Mouse (Mus musculus) lung, postnatal 4 days (tissue): ENCODE measurements around the gene Ascc2.
"Not testable (repeated sequence)": the region's sequence is repeated elsewhere in the genome, so short reads cannot be mapped to it uniquely, and the experiment has no call there.

Source experiments
- DNase-seq, 2 experiments: peaks; one replicate each; pipeline ENCODE4 v3.0.0; 2021

Ascc2 gene

DNA sequence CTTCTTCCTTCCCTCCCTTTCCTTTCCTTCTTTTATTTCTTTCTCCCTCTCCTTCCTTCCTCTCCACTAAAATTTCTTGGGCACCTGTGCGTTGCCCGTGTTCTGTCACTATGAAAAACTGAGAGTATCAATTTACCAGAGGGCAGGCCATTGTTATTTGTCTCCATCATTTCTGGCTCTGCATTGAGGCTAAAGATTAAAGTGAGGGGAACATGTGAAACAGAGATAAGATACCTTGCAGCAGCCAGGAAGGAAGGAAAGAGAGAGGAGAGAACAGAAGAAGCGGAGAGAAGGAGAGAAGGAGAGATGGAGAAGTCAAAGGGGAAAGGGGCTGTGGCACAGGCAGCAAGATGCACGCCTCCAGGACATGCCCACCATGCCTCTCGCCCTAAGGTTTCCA lies 3.2 kb upstream of the Ascc2 start:
- no peak for DNase-seq

- no peak for DNase-seq
Measured at GRCm38 (mm10) chr11:4636782-4637342, 685 bp upstream of the Ascc2 start.

GRCm38 (mm10) chr11:4638261-4638660 lies 714 bp downstream of the Ascc2 start:
- DNase-seq, result no peak

GRCm38 (mm10) chr11:4641185-4641584 lies 3.6 kb downstream of the Ascc2 start:
- DNase-seq, result peak; percentile 54 to 63

DNA sequence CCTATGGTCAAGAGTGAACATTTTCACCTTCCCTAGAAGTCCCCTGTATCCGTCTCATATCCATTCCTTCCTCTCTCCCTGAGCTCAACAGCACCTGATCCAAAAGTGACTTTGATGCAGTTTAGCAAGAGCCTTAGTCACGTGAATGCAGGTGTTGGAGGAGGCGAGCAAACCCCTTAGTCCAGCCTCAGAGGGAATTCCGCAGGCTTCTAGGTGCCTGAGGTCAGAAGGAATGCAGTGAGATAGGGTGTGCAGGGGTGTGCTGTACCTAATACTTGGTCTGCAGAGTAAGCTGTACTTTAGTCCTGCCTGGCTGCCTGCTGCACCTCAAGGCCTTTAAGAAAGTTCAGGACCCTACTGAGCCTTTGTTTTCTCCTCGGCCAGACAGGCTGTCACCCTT lies 6.2 kb downstream of the Ascc2 start:
- DNase-seq, result peak in 1 of 2 experiments; percentile 46

DNA sequence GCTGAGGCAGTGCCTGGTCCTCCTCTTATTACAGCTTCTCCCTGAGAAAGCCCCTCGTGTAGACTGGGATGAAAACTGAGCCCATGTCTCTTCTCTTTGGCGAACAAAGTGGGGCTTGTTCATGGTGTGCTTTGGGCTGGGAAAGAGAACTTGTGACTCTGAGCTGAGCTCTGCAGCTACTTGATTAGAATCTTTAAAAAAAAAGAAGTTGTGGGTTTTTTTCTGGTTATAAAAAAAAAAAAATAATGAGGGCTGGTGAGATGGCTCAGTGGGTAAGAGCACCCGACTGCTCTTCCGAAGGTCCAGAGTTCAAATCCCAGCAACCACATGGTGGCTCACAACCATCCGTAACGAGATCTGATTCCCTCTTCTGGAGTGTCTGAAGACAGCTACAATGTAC lies 7.6 kb downstream of the Ascc2 start:
- not testable (repeated sequence) for DNase-seq

- no peak for DNase-seq
Measured at GRCm38 (mm10) chr11:4646409-4646808, 8.9 kb downstream of the Ascc2 start.

- no peak for DNase-seq
Measured at GRCm38 (mm10) chr11:4659818-4660217, 22.3 kb downstream of the Ascc2 start.

DNA sequence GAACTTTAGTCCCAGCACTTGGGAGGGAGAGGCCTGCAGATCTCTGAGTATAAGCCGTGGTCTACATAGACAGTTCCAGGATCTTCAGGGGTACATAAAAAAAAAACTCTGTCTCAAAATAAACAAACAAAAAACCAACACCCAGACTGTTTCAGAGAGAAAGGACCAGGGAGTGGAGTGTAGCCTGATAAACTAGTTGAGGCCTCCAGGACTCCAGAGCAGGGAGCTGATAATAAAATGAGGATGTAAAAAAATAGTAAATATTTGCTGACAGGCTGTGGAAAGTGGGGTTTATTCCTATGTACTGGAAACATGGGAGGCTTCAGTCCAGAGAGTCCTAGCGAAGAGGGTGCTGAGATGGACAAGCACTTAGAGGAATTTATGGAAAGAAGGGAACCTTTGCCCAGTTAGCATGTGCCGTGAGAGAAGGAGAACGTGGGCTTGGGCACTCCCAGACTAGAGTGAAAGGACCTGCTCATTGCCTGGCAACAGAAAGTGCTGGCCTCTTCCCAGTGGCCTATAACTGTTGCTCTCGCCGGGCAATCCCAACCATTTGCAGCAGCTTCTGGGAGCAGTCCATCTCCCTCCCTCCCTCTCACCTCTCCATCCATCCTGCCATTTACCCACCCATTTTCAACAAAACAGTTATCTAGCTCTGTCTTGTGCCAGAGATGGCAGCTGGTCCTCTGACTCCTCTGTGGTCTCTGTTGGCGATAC lies 22.9 kb downstream of the Ascc2 start:
- no peak for DNase-seq

DNA sequence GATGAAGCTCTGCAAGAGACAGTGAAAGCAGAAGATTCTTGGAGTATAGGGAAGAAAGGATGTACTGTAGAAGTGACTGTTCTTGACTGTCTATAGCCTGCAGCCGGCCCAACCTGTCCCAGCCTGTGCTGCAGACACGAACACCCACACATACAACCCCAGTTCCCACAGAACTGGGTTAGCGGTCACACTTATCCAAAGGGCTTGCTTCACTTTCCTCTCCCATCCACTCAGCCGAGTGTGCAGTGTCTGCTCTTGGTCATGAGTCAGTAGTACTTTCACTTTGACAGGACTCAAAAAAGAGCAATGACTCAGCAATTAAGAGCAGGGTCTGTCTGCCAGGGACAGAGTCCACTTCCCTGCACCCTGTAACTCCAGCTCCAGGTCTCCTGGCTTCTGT lies 23.8 kb downstream of the Ascc2 start:
- DNase-seq, result no peak

- peak; percentile 32 to 78 for DNase-seq
Measured at GRCm38 (mm10) chr11:4661871-4662495, 24.4 kb downstream of the Ascc2 start.

DNA sequence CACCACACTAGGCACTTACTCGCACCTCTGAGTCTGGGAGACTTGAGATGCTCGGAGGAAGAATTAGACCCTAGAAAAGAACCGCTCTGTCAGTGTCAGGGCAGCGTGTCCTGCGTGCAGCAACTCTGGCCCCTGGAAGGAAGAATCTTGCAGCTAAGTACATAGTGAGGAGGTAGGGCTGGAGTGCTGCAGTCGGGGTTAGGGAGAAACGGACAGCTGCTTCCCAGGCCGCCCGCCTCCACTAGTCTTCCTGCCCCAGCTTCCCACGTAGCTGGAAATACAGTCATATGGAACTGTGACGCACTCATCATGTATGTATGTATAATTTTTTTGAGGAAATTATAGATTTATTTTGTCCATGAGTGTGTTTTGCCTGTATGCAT lies 24.9 kb downstream of the Ascc2 start:
- DNase-seq, result no peak

DNA sequence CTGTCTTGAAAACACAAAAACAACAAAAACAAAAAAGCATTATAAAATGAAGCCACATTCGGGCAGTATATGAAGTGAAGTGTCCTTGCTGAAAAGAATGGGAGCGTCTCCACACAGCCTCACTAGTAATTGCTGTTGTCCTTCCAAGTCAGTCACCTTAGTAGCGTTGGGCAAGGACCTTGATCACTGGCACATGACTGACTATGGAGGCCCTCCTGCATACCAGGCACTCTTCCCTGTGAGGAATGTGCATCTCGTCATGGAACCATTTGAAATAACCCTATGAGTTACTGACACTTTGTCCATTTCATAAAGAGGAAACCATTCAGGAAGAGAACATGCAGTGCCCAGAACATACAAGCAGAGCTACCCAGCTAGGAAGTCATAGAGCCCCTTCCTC lies 34.2 kb downstream of the Ascc2 start:
- DNase-seq, result no peak

DNA sequence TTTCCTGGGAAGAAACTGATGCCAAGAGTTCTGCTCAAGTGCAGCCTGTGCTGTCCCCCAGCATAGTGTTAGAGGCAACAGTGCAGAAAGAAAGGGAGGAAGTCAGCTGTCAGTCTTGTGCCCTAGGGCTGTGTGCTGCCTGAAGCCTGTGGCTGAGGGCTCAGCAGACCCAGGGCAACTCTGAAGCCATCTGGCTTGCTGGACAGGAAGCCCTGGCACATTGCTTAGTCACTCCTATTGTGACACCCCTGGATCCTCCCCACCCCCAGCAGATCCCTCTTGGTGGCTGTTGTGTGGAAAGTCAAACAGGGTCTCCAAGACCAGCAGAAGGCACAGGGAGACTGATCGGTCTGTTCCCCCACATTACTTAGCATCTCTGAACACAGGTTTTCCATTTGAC lies 37.0 kb downstream of the Ascc2 start:
- DNase-seq, result peak; percentile 37 to 60

GRCm38 (mm10) chr11:4675126-4675562 lies 37.6 kb downstream of the Ascc2 start:
- DNase-seq, result peak; percentile 22 to 53

GRCm38 (mm10) chr11:4675693-4676092 lies 38.1 kb downstream of the Ascc2 start:
- DNase-seq, result no peak

- DNase-seq, result no peak
Measured at GRCm38 (mm10) chr11:4677250-4677872, 39.8 kb downstream of the Ascc2 start.

GRCm38 (mm10) chr11:4678700-4679440 lies 41.3 kb downstream of the Ascc2 start:
- no peak for DNase-seq

DNA sequence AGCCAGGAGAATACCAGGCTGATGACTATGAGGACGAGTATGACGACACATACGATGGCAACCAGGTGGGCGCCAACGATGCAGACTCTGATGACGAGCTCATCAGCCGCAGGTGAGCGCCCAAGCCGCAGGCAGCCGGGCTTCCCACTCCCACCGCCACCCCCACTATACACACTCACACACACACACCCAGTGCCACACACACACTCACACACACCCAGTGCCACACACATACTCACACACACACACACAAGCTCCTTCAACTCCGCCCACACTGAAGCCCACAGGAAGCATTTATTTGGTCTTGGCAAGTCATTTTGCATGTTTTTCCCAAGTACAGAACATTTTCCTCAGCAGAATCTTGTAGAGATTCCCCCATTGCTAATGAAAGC lies 41.9 kb downstream of the Ascc2 start:
- no peak for DNase-seq

GRCm38 (mm10) chr11:4680126-4680525 lies 42.6 kb downstream of the Ascc2 start:
- DNase-seq, result no peak

- DNase-seq, result no peak
Measured at GRCm38 (mm10) chr11:4683516-4683915, 46.0 kb downstream of the Ascc2 start.

DNA sequence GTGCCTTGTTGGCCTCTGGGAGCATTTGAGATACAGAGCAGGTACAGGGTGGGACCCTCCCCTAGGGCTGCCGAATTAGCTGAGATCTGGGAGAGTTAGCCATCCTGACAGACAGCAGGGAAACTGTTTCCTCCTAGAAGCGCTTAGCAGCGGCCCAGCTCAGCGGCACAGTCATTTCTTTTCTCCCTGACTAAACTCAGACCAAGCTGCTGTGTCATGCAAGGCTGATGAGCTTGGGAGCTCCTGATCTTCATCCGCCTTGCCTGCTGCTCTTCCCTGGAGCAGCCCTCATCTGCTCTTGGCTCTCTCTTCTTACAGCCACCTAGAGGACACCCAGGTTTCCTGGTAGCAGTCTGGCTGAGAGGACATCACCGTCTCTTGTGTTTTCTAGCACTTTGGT lies 46.6 kb downstream of the Ascc2 start:
- DNase-seq, result no peak

- DNase-seq, result no peak
Measured at GRCm38 (mm10) chr11:4685071-4685470, 47.5 kb downstream of the Ascc2 start.
